Mouse (Mus musculus): ENCODE data around the gene Rps15.

Rps15 gene

GRCm38 (mm10) chr10:80288657-80289056, 3.6 kb upstream of the Rps15 start:
- DNase-seq (ENCODE audit: low spot score in 2 of 2): no peak

- DNase-seq (ENCODE audit: low spot score in 2 of 2): no peak
These were observed 1.1 kb downstream of the Rps15 start for GRCm38 (mm10) chr10:80293325-80293724.

- DNase-seq (ENCODE audit: low spot score in 2 of 2): no peak
These were observed 2.1 kb downstream of the Rps15 start for GRCm38 (mm10) chr10:80294311-80294710.

- peak in 1 of 2 experiments; percentile 38 for DNase-seq (ENCODE audit: low spot score in 2 of 2)
These were observed 2.6 kb downstream of the Rps15 start for GRCm38 (mm10) chr10:80294788-80295303.

GRCm38 (mm10) chr10:80295618-80296425, 3.6 kb downstream of the Rps15 start, which contains the start of gene Apc2:
TSS of gene Apc2 (plus strand) at chr10:80295977.
- peak; percentile 68 to 73 for DNase-seq (ENCODE audit: low spot score in 2 of 2)

GRCm38 (mm10) chr10:80296824-80297223, 4.6 kb downstream of the Rps15 start:
- peak in 1 of 2 experiments; percentile 36 for DNase-seq (ENCODE audit: low spot score in 2 of 2)

GRCm38 (mm10) chr10:80297526-80298133, 5.4 kb downstream of the Rps15 start:
- DNase-seq (ENCODE audit: low spot score in 2 of 2): peak in 1 of 2 experiments; percentile 27

GRCm38 (mm10) chr10:80298571-80299281, 6.5 kb downstream of the Rps15 start:
- peak; percentile 91 for DNase-seq (ENCODE audit: low spot score in 2 of 2)

- no peak for DNase-seq (ENCODE audit: low spot score in 2 of 2)
These were observed 7.0 kb downstream of the Rps15 start for GRCm38 (mm10) chr10:80299301-80299700.

GRCm38 (mm10) chr10:80299824-80300223, 7.6 kb downstream of the Rps15 start:
- DNase-seq (ENCODE audit: low spot score in 2 of 2): no peak

- DNase-seq (ENCODE audit: low spot score in 2 of 2): peak; percentile 68 to 71
These were observed 8.5 kb downstream of the Rps15 start for GRCm38 (mm10) chr10:80300672-80301181.

- peak in 1 of 2 experiments; percentile 31 for DNase-seq (ENCODE audit: low spot score in 2 of 2)
These were observed 9.2 kb downstream of the Rps15 start for GRCm38 (mm10) chr10:80301256-80302081.

- no peak for DNase-seq (ENCODE audit: low spot score in 2 of 2)
These were observed 9.8 kb downstream of the Rps15 start for GRCm38 (mm10) chr10:80302082-80302355.

GRCm38 (mm10) chr10:80302471-80302881, 10.2 kb downstream of the Rps15 start:
- DNase-seq (ENCODE audit: low spot score in 2 of 2): peak; percentile 72 to 80

- DNase-seq (ENCODE audit: low spot score in 2 of 2): no peak
These were observed 12.2 kb downstream of the Rps15 start for GRCm38 (mm10) chr10:80304458-80304857.

GRCm38 (mm10) chr10:80304862-80305261, 12.6 kb downstream of the Rps15 start:
- DNase-seq (ENCODE audit: low spot score in 2 of 2): no peak

- DNase-seq (ENCODE audit: low spot score in 2 of 2): no peak
These were observed 19.3 kb downstream of the Rps15 start for GRCm38 (mm10) chr10:80311560-80311959.

- no peak for DNase-seq (ENCODE audit: low spot score in 2 of 2)
These were observed 20.6 kb downstream of the Rps15 start for GRCm38 (mm10) chr10:80312586-80313504.

GRCm38 (mm10) chr10:80313627-80314201, 21.5 kb downstream of the Rps15 start:
- DNase-seq (ENCODE audit: low spot score in 2 of 2): no peak

GRCm38 (mm10) chr10:80314494-80315001, 22.3 kb downstream of the Rps15 start:
- no peak for DNase-seq (ENCODE audit: low spot score in 2 of 2)

All from frontal cortex, postnatal 10 days (tissue).